7 mouse cellular contexts compared by ENCODE assay signal in genomic region chr9:88241203-88241995, GRCm38 (mm10).
DNase-seq lines count a peak whose midpoint lies in the region; ATAC-seq lines count a peak whose summit lies in the region.

No protein-coding gene starts in this region.

- H3K36me3 ChIP-seq in limb, embryonic 10.5 days = no peaks in the 10 kb centered on the region
- no peaks in the 10 kb centered on the region for H3K36me3 ChIP-seq in midbrain, embryonic 13.5 days

- H3K4me2 ChIP-seq in midbrain, embryonic 13.5 days (replicated peaks) = peak overlapping the region; percentile 55

- ATAC-seq in granulocyte monocyte progenitor cell, adult 5-6 weeks (replicated peaks; ENCODE audit: poor library complexity, severe bottlenecking) = peak; percentile 99
- ATAC-seq in midbrain, embryonic 13.5 days = peak; percentile 95

- peak overlapping the region; percentile 39 for H3K9ac ChIP-seq in midbrain, embryonic 13.5 days (replicated peaks)

- no peaks in the 10 kb centered on the region for H3K27me3 ChIP-seq in limb, embryonic 10.5 days (ENCODE audit: low read depth, poor library complexity, severe bottlenecking)
- no peaks in the 10 kb centered on the region for H3K27me3 ChIP-seq in midbrain, embryonic 13.5 days

- WGBS in limb, embryonic 10.5 days = 8% methylated on average over 18 of the region's 18 CpGs
- 7% methylated on average over 18 of the region's 18 CpGs for WGBS in midbrain, embryonic 13.5 days

- peak; percentile 82 for DNase-seq in adrenal gland, postnatal 10 days
- peak; percentile 87 for DNase-seq in embryo, embryonic 9.5 days (ENCODE audit: extremely low spot score)
- DNase-seq in kidney, adult 11 months = peak; percentile 90
- peak; percentile 68 for DNase-seq in limb, embryonic 10.5 days (ENCODE audit: low spot score)
- DNase-seq in spleen, adult 12 weeks (ENCODE audit: low spot score) = peak; percentile 22

- peak overlapping the region; percentile 82 for H3K27ac ChIP-seq in limb, embryonic 10.5 days
- no peak overlapping the region for H3K27ac ChIP-seq in midbrain, embryonic 13.5 days

- H3K4me1 ChIP-seq in limb, embryonic 10.5 days = peaks cover 10% of the 10 kb centered on the region
- H3K4me1 ChIP-seq in midbrain, embryonic 13.5 days (replicated peaks) = peaks cover 5% of the 10 kb centered on the region; the same call in 1 of the 2 replicates

- H3K4me3 ChIP-seq in limb, embryonic 10.5 days = peak overlapping the region; percentile 46
- H3K4me3 ChIP-seq in midbrain, embryonic 13.5 days (replicated peaks) = peak overlapping the region; percentile 34

- no peaks in the 10 kb centered on the region for H3K9me3 ChIP-seq in limb, embryonic 10.5 days (replicated peaks)
- H3K9me3 ChIP-seq in midbrain, embryonic 13.5 days = no peaks in the 10 kb centered on the region

Comparison
In these comparisons a context has a peak if more than half of its experiments do, and no peak if none do; other contexts are left out.
1. DNase-seq: peak in every context shown above with its lines; median percentile 90 in kidney, adult 11 months; 87 in embryo, embryonic 9.5 days; 82 in adrenal gland, postnatal 10 days; 68 in limb, embryonic 10.5 days; 22 in spleen, adult 12 weeks.